Mouse (Mus musculus) megakaryocyte, embryonic 14.5 days (primary cell): ENCODE results near the gene Psmd2. TPM values are rescaled to one million over a fixed set of nuclear protein-coding genes. Genes with fewer than 3 reads are reported as not detected.
A peak's percentile ranks its signal among the peaks of the same experiment; 100 is the strongest.

Experiments
- H3K27me3 ChIP-seq: replicated peaks from 2 replicates; pipeline ENCODE3; 2012; ENCODE audit warnings: inconsistent platforms
- H3K36me3 ChIP-seq: replicated peaks from 2 replicates; pipeline ENCODE3; 2012; ENCODE audit warnings: low read length, inconsistent platforms, mixed read lengths
- H3K4me1 ChIP-seq: 2 replicates; pipeline ENCODE4 v1.6.1; 2012; ENCODE audit warnings: inconsistent platforms
- H3K4me3 ChIP-seq: replicated peaks from 2 replicates; pipeline ENCODE3; 2012; ENCODE audit warnings: moderate library complexity, mild to moderate bottlenecking, inconsistent platforms
- H3K9me3 ChIP-seq: 2 replicates; pipeline ENCODE4 v1.6.1; 2012; ENCODE audit warnings: inconsistent platforms
- FLI1 ChIP-seq: IDR thresholded peaks from 2 replicates; pipeline ENCODE4 v1.6.1; 2012; ENCODE audit warnings: low read length, inconsistent platforms, mixed read lengths
- GATA1 ChIP-seq: IDR thresholded peaks from 3 replicates; pipeline ENCODE4 v1.6.1; 2012; ENCODE audit warnings: mixed read lengths, low read length, inconsistent platforms, borderline replicate concordance
- polyA plus RNA-seq: library from polyadenylated mRNA; stranded (reverse); fragments of >175 nt; gene quantifications from 2 replicates; pipeline ENCODE4 v1.2.3, GENCODE M21; 2012; ENCODE audit warnings: low replicate concordance; ENCODE audit not compliant: insufficient read depth

Gene Psmd2
- polyA plus RNA-seq, 1 experiment, result 128 TPM

DNA sequence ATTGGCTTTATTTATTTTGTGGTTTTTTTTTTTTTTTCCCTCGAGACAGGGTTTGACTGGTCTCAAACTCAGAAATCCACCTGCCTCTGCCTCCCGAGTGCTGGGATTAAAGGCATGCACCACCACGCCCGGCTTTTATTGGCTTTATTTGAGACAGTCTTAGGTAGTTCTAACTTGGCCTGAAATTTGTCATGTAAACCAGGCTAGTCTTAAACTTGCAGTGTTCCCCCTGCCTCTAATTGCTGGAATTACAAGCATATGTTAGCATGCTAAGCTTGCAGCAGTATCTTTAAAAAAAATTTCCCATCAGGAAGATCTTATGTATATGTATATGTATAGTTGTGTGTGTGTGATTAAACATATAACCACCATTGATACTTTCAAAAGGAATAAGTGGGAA is 25.2 kb downstream of the Psmd2 start:
- H3K27me3 ChIP-seq, result no peaks in the 10 kb centered on the region
- peaks cover 88% of the 10 kb centered on the region for H3K4me1 ChIP-seq
- H3K9me3 ChIP-seq, result no peaks in the 10 kb centered on the region
- H3K36me3 ChIP-seq, result peaks cover 77% of the 10 kb centered on the region
- no peak for TF ChIP-seq GATA1
- TF ChIP-seq FLI1, result no peak
- H3K4me3 ChIP-seq, result no peak overlapping the region

- TF ChIP-seq FLI1 (no peak), GATA1 (no peak)
- Histone ChIP-seq H3K4me1 (peaks cover 85% of the 10 kb centered on the region), H3K27me3 (no peaks in the 10 kb centered on the region), H3K36me3 (peaks cover 84% of the 10 kb centered on the region), H3K9me3 (no peaks in the 10 kb centered on the region), H3K4me3 (peak overlapping the region; percentile 24)
Measured at GRCm38 (mm10) chr16:20677380-20677779, 25.9 kb downstream of the Psmd2 start.

DNA sequence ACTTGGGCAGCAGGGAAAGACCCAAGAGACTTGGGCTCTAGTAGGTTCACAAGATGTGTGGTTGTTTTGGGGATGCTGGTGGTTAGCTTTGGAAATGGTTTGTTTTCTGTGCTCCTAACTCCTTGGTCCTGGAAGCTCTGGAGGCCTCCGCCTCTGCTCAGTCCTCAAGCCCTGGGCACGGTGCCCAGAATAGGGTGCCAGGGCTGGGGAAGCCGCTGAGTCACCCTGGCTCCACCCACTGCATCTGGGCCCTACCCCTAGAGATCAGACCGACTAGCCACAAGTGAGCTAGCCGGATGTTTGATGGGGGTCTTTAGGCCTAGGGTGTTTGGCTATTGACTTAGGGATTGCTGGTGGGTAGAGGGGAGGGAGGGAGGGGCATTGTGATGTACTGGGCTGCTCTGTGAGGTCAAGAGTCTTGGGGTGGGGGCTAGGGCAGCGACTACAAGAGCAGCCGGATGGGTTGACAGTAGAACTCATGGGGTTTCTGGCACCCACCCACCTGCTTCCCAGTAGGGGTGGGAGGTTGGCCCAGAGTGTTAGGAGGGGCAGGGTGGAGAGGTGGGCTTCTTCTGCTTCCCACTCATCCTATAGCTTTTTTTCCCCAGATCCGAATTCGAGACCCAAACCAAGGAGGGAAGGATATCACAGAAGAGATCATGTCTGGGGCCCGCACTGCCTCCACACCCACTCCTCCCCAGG is 26.7 kb downstream of the Psmd2 start:
- no peak for TF ChIP-seq GATA1
- no peaks in the 10 kb centered on the region for H3K27me3 ChIP-seq
- H3K4me1 ChIP-seq, result peaks cover 85% of the 10 kb centered on the region
- no peaks in the 10 kb centered on the region for H3K9me3 ChIP-seq
- H3K36me3 ChIP-seq, result peaks cover 91% of the 10 kb centered on the region
- peak overlapping the region; percentile 24 for H3K4me3 ChIP-seq

GRCm38 (mm10) chr16:20690774-20691173 is 39.3 kb downstream of the Psmd2 start:
- TF ChIP-seq FLI1 (no peak), GATA1 (no peak)
- H3K27me3 ChIP-seq, result peaks cover 7% of the 10 kb centered on the region
- peaks cover 76% of the 10 kb centered on the region for H3K36me3 ChIP-seq
- no peak overlapping the region for H3K4me3 ChIP-seq
- H3K4me1 ChIP-seq, result peaks cover 41% of the 10 kb centered on the region
- H3K9me3 ChIP-seq, result no peaks in the 10 kb centered on the region

DNA sequence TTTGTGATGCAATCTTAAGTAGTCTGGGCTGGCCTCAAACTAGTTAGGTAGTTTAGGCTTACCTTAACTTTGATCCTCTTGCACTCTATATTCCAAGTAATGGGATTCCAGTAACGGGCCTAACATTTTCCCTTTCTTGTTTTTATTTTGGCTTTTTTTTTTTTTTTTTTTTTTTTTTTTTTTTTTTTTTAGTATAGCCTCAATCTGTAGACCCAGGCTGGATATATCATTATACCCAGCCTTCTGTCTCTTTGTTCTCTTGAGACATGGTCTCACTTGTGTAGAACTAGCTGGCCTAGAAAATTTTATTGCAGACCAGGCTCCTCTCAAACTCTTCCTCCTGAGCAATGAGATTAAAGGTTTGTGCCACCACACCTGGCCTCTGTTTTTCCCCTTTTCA is 40.2 kb downstream of the Psmd2 start:
- Histone ChIP-seq H3K27me3 (peaks cover 14% of the 10 kb centered on the region), H3K9me3 (no peaks in the 10 kb centered on the region), H3K4me1 (peaks cover 48% of the 10 kb centered on the region), H3K4me3 (no peak overlapping the region), H3K36me3 (peaks cover 68% of the 10 kb centered on the region)
- no peak for TF ChIP-seq FLI1
- TF ChIP-seq GATA1, result no peak

DNA sequence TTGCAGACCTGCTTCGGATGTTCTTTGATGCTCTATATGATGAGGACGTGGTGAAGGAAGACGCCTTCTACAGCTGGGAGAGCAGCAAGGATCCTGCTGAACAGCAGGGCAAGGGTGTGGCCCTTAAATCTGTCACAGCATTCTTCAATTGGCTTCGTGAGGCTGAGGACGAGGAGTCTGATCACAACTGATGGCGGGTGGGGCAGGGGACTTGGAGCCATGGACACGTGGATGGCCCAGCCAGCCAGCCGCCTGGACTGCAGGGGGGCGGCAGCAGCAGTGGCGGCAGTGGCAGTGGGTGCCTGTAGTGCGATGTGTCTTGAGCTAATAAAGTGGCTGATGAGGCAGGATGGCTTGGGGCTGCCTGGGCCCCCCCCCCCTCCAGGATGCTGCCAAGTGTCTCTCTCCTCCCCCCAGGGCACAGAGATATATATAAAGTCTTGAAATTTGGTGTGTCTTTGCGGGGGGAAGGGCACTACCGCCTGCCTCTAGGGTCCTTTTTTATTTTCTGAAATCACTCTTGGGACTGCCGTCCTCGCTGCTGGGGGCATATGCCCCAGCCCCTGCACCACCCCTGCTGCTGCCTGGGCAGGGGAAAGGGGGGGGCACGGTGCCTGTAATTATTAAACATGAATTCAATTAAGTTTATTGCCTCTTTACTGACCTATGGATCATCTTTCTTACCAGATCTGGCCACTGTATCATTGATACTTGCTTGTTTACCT is 41.0 kb downstream of the Psmd2 start:
- Histone ChIP-seq H3K36me3 (peaks cover 60% of the 10 kb centered on the region), H3K4me3 (peak overlapping the region; percentile 16), H3K9me3 (no peaks in the 10 kb centered on the region), H3K4me1 (peaks cover 48% of the 10 kb centered on the region), H3K27me3 (peaks cover 16% of the 10 kb centered on the region)
- TF ChIP-seq GATA1 (no peak), FLI1 (no peak)

DNA sequence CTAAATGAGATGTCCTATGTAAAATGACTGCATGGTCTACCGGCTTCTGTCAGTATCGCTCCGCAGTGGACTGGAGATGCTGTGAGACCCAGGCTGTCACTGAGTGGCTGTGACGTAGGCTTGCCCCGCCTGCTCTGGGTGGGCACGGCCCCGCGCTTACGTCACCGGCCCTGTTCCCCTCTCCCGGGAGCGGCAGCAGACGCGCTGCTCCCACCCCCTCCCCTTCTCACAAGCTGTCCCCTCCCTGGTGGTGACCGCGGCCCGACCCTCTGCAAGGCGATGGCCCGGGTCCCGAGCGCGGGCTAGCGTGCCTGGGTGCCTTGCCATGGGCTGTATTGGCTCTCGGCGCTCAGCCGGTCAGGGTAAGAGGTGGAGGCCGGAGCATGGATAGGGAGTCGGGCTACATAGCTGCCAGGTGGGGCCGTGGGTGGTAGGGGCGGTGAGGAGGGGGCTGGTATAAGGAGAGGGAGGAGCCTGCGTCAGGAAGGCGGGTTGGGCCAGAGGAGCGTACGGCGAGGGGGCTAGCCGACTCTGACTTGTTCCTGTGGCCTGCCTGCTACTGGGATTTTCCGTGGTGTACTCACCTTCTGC is 41.8 kb downstream of the Psmd2 start, which contains the start of gene Fam131a:
Fam131a (plus strand) TSS at position 131 of the 591 bp plus-strand sequence.
- Histone ChIP-seq H3K27me3 (peaks cover 19% of the 10 kb centered on the region), H3K9me3 (no peaks in the 10 kb centered on the region), H3K4me3 (peak within 1 kb of the TSS; percentile 90), H3K4me1 (peaks cover 48% of the 10 kb centered on the region), H3K36me3 (peaks cover 52% of the 10 kb centered on the region)
- TF ChIP-seq GATA1 (no peak), FLI1 (no peak)

GRCm38 (mm10) chr16:20694781-20695180 is 43.3 kb downstream of the Psmd2 start:
- H3K4me1 ChIP-seq, result peaks cover 50% of the 10 kb centered on the region
- peaks cover 48% of the 10 kb centered on the region for H3K36me3 ChIP-seq
- H3K27me3 ChIP-seq, result peaks cover 30% of the 10 kb centered on the region
- H3K9me3 ChIP-seq, result no peaks in the 10 kb centered on the region
- TF ChIP-seq GATA1 (no peak), FLI1 (no peak)
- peak overlapping the region; percentile 89 for H3K4me3 ChIP-seq

- H3K4me3 ChIP-seq, result peak overlapping the region; percentile 89
- H3K4me1 ChIP-seq, result peaks cover 48% of the 10 kb centered on the region
- H3K9me3 ChIP-seq, result no peaks in the 10 kb centered on the region
- peaks cover 44% of the 10 kb centered on the region for H3K36me3 ChIP-seq
- TF ChIP-seq GATA1 (no peak), FLI1 (no peak)
- peaks cover 35% of the 10 kb centered on the region for H3K27me3 ChIP-seq
Measured at GRCm38 (mm10) chr16:20695622-20696323, 44.3 kb downstream of the Psmd2 start.

DNA sequence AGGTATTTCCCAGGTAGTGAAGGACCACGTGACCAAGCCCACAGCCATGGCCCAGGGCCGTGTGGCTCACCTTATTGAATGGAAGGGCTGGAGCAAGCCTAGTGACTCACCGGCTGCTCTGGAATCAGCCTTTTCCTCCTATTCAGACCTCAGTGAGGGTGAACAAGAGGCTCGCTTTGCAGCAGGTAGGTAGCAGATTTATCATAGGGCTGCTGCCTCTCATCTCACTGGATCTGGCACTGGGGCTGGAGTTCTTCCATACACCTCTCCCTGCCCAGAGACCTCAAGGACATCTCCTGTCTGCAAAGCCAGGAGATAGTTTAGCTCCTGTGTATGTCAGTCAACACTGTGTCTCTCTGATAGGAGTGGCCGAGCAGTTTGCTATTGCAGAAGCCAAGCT is 47.8 kb downstream of the Psmd2 start:
- Histone ChIP-seq H3K4me3 (no peak overlapping the region), H3K36me3 (peaks cover 39% of the 10 kb centered on the region), H3K27me3 (peaks cover 37% of the 10 kb centered on the region), H3K4me1 (peaks cover 60% of the 10 kb centered on the region), H3K9me3 (no peaks in the 10 kb centered on the region)
- no peak for TF ChIP-seq FLI1
- TF ChIP-seq GATA1, result no peak
